Mouse (Mus musculus) lung, postnatal 10 days (tissue): ENCODE results near the gene Dusp1.

Experiments
- DNase-seq: peaks from one replicate; pipeline ENCODE4 v3.0.0; 2021

The Dusp1 gene

DNA sequence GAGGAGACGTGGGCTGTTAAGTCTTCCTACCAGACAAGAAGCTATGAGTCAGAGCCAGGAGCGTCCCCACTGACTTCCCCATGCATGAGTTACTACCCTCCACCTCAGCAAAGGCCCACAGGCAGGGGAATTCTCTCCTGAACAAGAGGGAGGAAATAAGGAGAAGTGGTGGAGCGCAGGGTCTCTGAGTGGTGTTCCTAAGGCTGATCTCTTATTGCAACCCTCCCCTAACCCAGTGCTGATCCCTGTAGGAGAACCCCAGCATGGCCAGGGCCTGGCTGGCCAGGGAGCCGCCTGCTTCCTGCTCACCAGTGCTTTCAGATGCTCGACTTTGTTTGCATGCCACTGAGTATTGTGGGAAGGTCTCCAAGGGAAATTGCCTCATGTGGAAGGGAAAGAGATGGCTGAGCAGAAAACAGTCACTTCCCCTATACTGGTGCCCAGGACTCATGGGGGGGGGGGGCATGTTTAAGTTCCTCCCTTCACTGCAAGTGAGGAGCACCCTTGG, 64.5 kb downstream of the Dusp1 start:
- DNase-seq: peak; percentile 85

DNA sequence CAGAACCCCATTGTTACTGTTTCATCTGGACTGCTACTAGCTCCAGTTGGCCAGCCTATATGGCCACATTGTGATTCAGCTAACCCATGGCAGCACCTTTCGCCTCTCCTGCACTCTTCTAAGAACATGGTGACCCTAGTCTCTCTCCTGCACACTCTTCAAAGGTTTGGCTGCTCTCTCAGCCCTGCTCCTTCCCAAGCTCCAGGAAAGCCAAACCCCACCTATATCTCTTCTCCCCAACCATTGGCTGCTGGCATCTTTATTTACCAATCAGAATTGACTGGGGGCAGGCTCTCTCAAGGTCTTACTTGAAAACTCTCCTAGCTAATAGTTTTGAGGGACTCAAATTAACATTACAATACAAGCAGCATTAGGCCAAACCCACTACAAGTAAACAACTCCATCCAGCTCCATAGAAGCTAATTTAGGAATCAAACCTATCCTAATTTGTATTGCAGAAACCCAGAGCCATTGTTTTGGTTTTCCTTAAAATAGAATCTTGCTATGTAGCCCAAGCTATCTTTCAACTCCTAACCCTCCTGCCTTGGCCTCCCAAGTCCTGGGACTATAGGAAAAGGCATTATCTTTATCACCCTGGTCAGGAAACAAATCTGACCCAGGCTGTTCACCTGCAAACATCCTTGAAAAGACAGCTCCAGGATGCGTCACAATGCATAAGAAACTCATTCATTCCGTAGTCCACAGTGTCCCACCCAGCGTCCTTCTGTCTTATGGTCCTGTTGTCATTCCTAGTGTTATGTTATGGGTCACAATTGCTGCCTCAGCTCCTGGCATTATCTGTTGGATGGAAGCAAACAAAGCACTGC, 67.1 kb downstream of the Dusp1 start:
- DNase-seq: no peak

DNA sequence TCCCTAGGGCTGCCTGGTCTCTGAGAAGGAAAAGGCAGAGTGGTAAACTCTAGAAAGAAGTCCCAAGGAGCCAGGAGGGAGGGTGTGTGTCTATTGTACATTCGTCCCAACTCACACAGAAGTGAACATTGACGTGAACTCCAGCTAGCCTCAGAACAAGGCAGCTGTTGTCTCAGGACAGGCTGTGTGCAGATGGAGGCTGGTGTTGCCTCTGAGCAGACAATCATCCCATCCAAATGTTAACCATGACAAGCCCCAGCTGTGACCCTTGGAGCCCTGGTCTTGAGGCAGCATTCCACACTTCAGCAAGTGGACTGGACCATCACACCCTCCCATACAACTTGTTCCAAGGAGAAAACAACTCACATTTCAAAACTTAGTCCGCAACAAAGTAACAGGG, 69.7 kb downstream of the Dusp1 start:
- peak; percentile 78 for DNase-seq

DNA sequence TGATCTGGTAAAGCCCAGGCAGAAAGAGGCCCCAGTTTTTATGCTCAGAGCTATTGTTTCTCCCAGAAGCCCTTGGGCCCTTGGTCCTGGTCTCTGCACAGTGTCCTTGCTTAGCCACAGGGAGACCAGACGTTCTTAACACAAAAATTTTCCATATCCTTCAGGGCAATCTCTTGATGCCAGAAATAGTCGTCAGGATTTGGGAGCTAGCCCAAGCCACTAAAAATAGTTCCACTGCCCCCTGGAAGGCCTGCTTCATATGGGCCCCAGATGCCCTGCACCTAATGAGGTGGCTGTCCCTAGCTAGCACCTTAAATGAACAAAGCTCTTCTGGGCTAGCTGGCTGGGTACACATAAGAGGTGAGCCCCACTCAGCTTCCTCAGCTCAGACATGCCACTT, 71.0 kb downstream of the Dusp1 start:
- DNase-seq: peak; percentile 55

DNA sequence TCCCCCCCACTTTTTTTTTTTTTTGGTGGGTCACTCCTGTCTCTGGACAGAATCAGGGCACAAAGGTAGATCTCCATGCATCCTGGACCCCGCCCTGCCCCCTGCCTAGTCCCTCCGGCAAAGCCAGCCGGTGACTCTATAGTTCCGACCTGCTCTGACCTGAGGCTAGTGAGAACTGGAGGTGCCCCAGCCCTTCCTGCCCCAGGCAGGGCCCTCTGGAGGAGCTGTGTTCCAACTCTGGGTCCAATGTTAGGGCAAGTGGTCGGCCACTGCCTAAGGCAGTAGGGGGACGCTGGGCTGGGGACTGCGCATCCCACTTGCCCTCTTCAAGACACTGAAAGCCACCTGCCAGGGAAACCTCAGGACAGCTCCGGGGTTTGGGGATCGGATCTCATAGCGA, 71.9 kb downstream of the Dusp1 start:
- no peak for DNase-seq

DNA sequence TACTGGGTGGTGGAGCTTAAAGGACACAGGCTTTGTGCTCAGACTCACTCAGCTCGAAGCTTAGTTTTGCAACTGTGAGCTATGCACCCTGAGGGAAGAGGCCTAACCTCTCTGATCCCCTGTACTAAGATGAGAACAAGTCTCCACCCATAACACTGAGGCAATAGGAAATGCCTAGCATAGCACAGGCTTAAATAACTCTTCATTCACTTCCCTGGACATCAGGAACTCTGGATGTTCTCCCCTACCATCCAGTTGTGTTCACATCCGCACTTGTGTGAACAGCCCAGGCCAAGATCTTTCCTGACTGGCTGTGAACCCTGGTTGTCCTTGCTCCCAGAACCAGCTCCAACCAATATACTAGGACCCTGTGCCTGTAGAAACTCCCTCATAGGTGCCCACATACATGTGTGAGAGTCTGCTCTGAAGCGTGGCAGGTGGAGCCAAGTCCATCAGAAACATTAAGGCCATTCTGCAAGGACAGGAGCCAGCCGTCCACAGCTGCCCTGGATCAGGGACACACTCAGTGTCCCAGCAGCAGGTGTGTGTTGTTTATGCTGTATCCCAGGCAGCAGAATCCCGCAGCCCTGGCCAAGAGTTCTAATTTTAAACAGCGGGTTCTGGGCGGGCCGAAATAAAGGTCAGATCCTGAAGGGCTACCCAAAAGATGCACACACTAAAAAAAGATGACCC, 73.1 kb downstream of the Dusp1 start:
- DNase-seq: peak; percentile 67

DNA sequence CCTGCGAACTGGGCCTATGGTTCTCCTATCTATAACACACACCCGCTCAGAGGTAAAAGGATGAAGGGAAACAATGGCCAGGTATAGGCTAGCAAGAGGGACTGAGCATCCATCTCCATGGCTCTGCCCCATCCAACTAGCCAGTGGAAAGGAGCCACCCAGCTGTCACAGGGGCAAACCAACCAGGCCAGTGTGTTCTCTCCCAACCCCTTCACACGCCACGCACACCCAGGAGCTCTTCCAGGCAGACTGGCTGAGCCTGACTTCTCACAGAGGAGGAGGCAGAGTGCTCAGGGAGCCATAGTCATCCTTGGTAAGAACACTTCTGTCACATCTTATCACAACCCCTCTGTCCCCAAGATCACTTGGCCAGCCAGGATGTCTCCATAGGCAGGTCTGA, 74.0 kb downstream of the Dusp1 start:
- DNase-seq: no peak

DNA sequence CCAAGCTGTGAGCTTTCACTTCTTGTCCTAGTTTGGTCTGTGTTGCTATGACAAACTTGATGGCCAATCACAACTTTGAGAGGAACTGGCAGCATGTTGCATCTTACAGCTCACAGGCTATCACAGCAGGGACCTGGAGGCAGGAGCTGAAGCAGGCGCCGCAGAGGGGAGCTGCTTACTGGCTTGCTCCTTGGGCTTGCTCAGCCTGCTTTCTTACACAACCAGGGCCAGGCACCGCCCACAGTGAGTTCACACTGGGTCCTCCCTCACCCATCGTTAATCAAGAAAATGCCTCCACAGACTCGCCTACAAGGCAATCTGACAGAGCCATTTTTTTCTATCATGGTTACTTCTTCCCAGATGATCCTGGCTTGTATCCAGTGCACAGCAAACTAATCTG, 74.7 kb downstream of the Dusp1 start:
- peak; percentile 79 for DNase-seq

DNA sequence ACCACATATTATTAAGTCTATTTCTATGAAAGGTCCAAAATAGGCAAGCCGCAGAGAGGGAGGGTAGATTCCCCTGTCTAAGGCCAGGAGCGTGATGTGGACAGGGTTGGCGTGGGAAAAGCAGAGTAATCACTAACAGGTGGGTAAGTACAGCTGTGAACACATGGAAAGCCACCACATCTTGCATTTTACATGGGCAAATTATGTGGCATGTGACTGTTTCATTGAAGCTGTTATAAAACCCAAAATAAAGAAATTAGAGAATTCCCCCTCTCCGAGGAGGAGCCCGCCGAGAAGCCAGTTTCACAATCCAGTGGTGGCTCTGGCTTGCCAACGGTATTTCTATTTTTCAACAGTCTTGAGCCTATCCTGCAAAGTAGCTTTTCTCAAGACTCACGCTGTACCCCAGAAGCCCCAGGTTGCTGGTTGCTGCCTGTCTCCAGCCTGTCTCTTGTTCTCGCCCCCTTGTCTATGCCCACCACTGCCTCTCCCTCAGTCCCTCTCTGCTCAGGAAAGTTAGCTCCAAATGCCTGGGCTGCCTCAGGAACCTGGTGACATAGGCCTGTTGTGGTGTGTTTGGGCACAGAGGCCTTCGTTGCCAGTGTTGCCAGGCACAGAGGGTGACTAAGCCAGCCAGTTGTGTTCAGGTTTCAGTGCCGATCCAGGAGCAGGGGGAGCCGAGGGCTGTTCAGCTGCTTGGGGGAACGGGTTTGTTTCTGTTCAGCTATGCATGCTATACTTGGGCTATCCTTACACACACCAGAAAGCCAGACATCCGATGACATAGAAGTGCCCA, 77.1 kb downstream of the Dusp1 start:
- no peak for DNase-seq

DNA sequence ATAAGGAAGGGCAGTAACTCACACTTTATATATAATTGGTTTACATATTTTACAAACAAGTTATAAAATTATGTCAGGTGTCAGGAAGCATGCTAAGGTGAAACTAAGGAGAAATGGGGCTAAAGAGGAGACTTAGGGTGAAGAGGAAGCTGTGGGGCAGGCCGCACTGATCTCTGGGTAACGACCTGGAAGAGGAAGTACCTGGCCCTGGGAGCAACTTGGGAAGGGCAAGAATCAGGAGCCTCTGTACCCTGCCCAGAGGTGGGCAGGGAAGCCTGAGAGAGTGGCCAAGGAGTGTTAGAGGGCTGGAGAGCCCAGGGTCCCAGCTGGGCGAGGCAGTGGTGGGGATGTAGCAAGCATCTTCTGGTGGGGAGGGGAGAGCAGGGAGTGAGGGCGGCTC, 81.0 kb downstream of the Dusp1 start:
- no peak for DNase-seq

DNA sequence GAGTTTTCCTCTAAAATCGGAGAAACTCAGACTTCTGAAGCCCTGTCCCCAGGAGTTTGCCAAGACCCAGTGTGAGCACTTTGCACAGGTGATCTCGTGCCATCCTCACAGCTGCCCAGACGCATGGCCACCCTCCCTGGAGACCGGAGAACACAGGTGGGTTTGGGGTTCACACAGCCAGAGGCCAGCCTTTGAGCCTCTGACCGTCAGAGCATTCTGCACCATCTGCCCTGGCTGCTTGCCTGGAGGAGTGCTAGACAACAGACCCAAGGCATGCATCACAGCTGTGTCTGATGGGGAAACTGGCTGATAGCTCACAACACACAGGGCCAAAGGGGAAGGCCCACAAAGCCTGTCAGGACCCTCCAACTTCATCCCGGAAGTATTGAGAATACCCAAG, 82.3 kb downstream of the Dusp1 start:
- peak; percentile 69 for DNase-seq

DNA sequence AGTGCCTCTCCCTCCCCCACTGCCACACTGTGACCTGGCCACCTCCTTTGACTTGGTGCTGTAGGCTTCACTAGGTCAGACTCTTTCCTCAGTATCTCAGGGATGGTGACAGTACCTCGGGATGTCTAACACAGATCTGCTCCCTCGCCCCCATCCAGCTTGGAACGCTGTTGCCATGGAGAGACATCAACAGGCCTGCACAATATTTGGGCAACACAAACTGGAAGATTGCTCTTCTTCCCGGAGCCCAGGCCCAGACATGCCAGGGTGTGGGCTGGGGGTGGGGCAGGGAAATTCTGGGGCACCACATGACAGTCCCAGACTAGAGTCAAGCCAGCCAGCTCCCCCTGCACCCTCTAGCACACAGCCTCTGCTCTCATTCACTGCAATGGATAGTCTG, 83.3 kb downstream of the Dusp1 start:
- peak; percentile 65 for DNase-seq

DNA sequence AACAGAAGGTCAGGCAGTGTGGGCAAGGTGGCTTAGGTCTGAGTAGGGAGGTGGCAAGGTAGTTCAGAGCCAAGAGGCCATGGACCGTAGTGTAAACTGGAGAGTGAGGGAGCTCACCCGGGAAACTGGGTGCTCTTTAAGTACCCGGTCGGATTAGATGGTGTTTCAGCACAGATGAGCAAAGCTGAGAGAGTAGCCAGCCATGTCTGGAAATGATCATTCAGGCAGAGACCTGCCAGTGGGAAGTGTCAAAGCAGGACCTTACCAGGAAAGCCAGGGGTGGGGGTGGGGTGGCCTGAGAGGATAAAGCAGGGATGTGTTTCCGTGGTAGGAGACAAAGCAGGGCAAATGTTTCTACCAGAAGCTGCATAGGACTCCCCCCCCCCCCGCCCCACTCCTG, 85.1 kb downstream of the Dusp1 start:
- no peak for DNase-seq

DNA sequence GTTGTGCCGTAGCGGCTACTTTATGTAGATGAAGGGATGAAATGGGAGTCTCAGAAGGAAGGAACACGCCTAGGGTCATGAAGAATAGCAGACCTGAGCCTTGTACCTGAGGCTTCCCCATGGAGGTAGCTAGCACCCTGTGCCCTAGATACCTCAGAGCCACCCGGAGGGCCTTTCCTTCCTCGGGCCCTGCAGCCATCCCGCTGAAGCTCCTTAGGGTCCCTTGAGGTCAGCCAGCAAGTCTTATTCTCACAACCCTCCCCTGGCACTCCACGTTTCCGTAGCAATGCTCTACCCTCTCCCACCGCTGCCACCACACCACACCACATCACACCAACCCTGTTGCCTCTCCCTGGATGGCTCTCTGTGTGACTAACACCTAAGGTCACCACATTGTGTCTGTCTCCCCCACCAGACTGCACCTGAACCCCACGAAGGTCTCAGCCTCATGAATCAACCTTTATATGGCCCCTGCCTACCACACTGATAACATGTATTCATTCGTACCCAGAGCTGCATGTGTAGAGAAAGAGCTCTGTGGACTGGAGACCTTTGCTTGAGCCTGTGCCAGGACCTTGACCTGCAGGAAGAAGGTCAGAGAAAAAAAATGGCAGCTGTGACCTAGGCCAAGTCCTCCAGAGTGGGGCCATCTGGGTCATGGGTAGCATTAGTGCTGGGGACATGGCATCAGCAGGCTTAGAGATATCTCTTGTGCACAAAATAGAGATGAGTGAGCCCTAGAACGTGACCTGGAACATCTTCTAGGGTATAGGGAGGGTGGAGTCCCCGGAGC, 93.6 kb downstream of the Dusp1 start:
- no peak for DNase-seq

DNA sequence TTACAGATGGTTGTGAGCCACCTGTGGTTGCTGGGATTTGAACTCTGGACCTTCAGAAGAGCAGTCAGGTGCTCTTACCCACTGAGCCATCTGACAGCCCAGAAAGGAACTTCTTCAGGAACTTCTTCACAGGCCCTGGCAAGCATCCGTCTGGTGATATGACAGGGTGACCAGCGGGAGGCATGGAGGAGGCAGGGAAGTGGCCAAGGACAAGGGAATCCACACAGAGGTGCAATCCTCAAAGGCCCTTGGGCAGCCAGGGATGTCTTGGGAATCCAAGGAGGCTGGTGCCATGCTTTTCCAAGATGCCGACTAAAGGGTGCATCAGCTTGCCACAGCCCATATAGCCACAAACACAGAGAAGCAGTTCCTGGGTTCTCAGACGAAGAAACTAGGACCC, 94.3 kb downstream of the Dusp1 start:
- DNase-seq: no peak

DNA sequence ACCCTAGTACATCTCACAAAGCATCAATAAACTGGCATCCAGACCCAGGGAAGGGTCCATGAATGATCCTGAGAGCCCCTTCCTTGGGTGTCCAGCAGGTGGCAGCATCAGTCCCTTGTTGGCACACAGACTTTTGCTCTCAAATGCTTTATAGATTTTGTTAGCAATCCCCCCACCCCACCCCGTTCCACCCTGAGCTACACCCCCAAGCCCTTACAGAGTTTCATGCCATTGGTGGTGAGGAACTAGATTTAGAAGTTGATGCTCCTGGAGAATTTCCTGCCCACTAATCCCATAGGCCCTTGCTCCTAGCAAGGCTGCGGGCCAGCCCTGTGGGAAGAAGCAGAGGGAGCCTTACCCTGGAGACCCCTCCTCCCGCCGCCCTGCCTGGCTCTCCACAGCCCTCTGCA, 95.2 kb downstream of the Dusp1 start:
- DNase-seq: peak; percentile 93

DNA sequence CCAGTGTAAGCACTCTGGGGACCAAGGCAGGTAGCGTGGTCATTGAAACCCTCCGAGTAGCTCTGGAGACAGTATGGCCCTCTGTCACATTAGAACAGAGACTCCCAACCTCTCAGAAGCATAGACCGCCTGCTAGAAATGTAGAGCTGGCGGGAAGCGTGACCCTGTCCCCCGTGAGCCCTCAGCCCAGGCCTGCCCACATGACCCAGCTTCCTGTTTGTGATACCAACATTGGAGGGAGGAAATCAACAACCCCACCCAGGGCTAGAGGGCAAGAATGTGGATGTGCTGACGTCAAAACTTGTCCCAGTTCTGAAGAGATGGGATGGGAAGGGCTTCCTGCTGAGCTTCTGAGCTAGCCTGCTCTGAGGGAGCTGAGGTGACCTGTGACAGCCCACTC, 97.0 kb downstream of the Dusp1 start:
- DNase-seq: peak; percentile 89

DNA sequence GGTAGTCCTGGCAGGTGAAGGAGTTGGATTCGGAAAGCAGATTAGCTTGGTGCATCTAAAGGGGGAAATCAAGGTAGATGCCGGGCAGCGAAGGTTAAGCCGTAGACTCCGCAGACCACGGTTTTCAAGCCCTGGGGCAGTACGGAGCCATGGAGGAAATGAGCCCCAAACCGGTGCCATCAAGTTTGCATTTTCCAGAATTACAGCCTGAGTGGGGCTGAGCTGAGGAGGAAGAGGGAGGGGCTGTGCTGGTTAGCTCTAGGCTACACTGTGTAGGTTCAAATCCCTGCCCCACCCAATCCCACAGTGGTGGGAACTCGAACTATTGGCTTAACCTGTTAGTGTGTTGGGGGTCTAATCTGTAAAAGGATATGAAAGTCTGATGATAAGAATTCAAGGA, 97.4 kb downstream of the Dusp1 start:
- peak; percentile 45 for DNase-seq

DNA sequence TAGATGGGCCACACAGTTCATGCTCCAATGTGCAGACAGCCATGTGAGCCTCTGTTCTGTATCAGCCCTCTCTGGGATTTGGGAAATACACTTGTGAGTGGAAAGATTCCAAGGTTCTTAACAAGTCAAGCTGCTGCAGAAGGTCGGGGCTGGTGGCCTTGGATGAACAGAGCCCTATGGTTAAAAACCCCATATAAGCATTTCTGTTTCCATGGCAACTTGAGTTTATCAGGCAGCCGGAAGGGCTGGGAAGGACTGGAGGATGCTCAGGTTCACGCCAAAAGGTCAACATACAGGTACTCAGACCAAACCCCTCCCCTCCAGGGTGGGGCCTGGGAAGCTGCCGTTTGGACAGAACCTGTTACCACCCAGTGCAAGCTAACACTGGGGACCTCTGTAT, 97.9 kb downstream of the Dusp1 start:
- peak; percentile 24 for DNase-seq

DNA sequence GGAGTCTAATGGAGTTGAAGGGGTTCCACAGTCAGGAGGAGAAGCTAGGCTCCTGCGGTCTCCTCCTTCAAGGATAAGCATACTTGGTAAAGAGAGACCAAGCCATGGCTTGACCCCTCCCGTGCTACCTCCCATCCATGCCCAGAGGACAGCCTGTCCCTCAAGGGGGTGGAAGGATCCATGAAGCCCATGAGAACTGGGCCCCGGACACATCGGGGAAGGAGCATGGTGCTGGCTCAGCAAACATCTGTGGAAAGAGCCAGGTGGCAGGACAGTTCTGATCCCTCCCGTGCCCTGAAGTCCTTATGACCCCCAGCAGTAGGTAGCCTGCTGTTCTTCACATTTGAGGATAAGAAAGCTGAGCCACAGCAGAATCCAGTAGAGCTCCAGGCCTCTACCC, 98.5 kb downstream of the Dusp1 start:
- no peak for DNase-seq

DNA sequence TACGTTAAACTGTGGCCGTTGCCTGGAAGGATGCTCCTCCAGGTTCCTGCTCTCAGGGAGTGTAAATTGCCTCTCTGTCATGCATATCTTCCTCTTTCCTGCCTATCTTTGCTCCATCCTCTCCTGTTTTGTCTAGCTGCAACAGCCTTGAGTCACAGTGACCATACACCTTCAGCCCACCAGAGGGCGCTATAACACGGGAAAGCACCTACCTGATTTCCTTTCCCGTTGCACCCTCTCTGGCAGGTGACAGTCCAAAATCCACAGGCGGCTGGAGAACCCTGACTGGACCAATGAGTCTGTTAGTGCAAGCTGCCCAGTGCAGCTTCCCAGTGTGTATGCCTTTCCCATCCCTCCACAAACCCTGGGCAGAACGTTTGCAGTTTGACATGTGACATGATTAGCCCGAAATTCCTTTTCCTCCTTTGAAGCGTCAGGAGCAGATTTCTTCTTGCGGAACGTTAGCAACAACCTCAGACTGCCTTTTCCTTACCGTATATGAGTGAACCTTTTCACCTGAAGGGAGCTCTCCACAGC, 99.2 kb downstream of the Dusp1 start:
- peak; percentile 88 for DNase-seq

DNA sequence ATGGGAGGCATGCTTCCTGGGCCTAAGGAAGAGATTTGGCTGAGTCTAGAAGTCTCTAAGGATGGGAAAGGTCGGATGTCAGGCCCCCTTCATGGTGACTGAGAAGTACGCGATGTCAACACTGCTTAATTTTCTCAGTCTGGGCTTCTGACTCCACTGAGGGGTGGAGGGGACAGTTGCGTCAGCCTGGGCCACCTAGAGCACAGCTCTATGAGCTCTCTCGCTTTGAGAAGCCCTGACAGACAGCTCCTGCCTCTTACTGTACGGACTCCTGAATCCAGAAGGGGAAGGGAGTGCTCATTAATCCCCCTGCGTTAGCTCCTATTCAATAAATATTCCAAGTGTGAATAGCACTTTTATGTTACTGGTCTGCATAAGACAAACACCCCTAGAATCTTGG, 103.9 kb downstream of the Dusp1 start:
- DNase-seq: no peak
